Mouse (Mus musculus): Measurements from ENCODE around the gene Fbxw14. TPM values are rescaled to one million over a fixed set of nuclear protein-coding genes. Genes with fewer than 3 reads are reported as not detected.
"Not testable (repeated sequence)": the region's sequence is repeated elsewhere in the genome, so short reads cannot be mapped to it uniquely, and the experiment has no call there.

Fbxw14 gene
- not detected for total RNA-seq (2021)

- not testable (repeated sequence) for DNase-seq
These were observed at the start of gene Fbxw14 for GRCm38 (mm10) chr9:109287576-109287975. Gene Fbxw14, minus strand, starts transcription at chr9:109287676.

GRCm38 (mm10) chr9:109263041-109263440 is 24.4 kb downstream of the Fbxw14 start:
- no peak for DNase-seq

- DNase-seq: no peak
These were observed 52.8 kb downstream of the Fbxw14 start, which contains the start of gene Fbxw20 for GRCm38 (mm10) chr9:109234654-109235053. Gene Fbxw20, minus strand, starts transcription at chr9:109234754.

Other genes with a start within 250 kb of the Fbxw14 start
- 10 to 100 TPM; 48.2 to 50.4 TPM for gene Shisa5, start 249.1 kb downstream of the Fbxw14 start, total RNA-seq (2021)
- gene Trex1, start 227.9 kb downstream of the Fbxw14 start, total RNA-seq (2021): 1 to 10 TPM; 9.1 to 9.3 TPM
- gene Atrip, start 213.6 kb downstream of the Fbxw14 start, total RNA-seq (2021): 10 to 100 TPM; 10.4 to 11.1 TPM
- 10 to 100 TPM; 11.5 to 12.2 TPM for gene Ccdc51, start 205.2 kb downstream of the Fbxw14 start, total RNA-seq (2021)
- gene Tma7, start 205.1 kb downstream of the Fbxw14 start, total RNA-seq (2021): 100 to 1,000 TPM; 294 to 307 TPM
- 10 to 100 TPM; 31.0 to 31.5 TPM for gene Plxnb1, start 192.3 kb downstream of the Fbxw14 start, total RNA-seq (2021)
- not detected for gene Fbxw21, start 125.6 kb downstream of the Fbxw14 start, total RNA-seq (2021)
- not detected for gene Fbxw13, start 91.7 kb downstream of the Fbxw14 start, total RNA-seq (2021)
- gene Fbxw20, start 52.9 kb downstream of the Fbxw14 start, total RNA-seq (2021): not detected
- not detected for gene Fbxw28, start 52.0 kb upstream of the Fbxw14 start, total RNA-seq (2021)
- not detected for gene Fbxw22, start 116.6 kb upstream of the Fbxw14 start, total RNA-seq (2021)
- not detected for gene Fbxw16, start 161.5 kb upstream of the Fbxw14 start, total RNA-seq (2021)
- gene Fbxw19, start 208.2 kb upstream of the Fbxw14 start, total RNA-seq (2021): not detected